Mouse (Mus musculus) liver, adult (tissue): Measurements from ENCODE around the gene Synj1.

Experiments
- GATA4 ChIP-seq: IDR thresholded peaks from 2 replicates; pipeline ENCODE4 v1.6.1; 2014; ENCODE audit warnings: mild to moderate bottlenecking, low read length; ENCODE audit not compliant: insufficient replicate concordance

Synj1 gene

GRCm38 (mm10) chr16:90988665-90989064 lies 22.4 kb downstream of the Synj1 start:
- TF ChIP-seq GATA4 = no peak

- TF ChIP-seq GATA4 = no peak
Measured at GRCm38 (mm10) chr16:90988039-90988438, 23.1 kb downstream of the Synj1 start.

GRCm38 (mm10) chr16:90971004-90971403 lies 40.1 kb downstream of the Synj1 start:
- TF ChIP-seq GATA4 = no peak

GRCm38 (mm10) chr16:90966241-90966640 lies 44.9 kb downstream of the Synj1 start:
- TF ChIP-seq GATA4 = no peak

GRCm38 (mm10) chr16:90964302-90964701 lies 46.8 kb downstream of the Synj1 start:
- no peak for TF ChIP-seq GATA4

- TF ChIP-seq GATA4 = no peak
Measured at GRCm38 (mm10) chr16:90963866-90964265, 47.2 kb downstream of the Synj1 start.

- no peak for TF ChIP-seq GATA4
Measured at GRCm38 (mm10) chr16:90963231-90963630, 47.9 kb downstream of the Synj1 start.

GRCm38 (mm10) chr16:90958301-90959085 lies 52.6 kb downstream of the Synj1 start:
- TF ChIP-seq GATA4 = no peak

- TF ChIP-seq GATA4 = no peak
Measured at GRCm38 (mm10) chr16:90955494-90955893, 55.6 kb downstream of the Synj1 start.

- TF ChIP-seq GATA4 = no peak
Measured at GRCm38 (mm10) chr16:90953770-90954169, 57.3 kb downstream of the Synj1 start.

- no peak for TF ChIP-seq GATA4
Measured at GRCm38 (mm10) chr16:90953147-90953546, 58.0 kb downstream of the Synj1 start.

- TF ChIP-seq GATA4 = no peak
Measured at GRCm38 (mm10) chr16:90950354-90950963, 60.6 kb downstream of the Synj1 start.

- no peak for TF ChIP-seq GATA4
Measured at GRCm38 (mm10) chr16:90946977-90947376, 64.1 kb downstream of the Synj1 start.

GRCm38 (mm10) chr16:90941246-90941645 lies 69.9 kb downstream of the Synj1 start:
- no peak for TF ChIP-seq GATA4

GRCm38 (mm10) chr16:90934687-90935328 lies 76.3 kb downstream of the Synj1 start, which contains the start of gene Cfap298:
TSS of gene Cfap298 (minus strand) at chr16:90935114.
- peak; percentile 65; the same call in 1 of the 2 replicates for TF ChIP-seq GATA4

- no peak for TF ChIP-seq GATA4
Measured at GRCm38 (mm10) chr16:90934193-90934686, 76.9 kb downstream of the Synj1 start.
